Mouse (Mus musculus): ENCODE measurements at regions not wholly inside any gene's neighbourhood (a gene's known extent, or its start where the extent isn't known, plus 50 kb on each side); places are given as distances from the start of the nearest gene placed in this dataset.

DNA sequence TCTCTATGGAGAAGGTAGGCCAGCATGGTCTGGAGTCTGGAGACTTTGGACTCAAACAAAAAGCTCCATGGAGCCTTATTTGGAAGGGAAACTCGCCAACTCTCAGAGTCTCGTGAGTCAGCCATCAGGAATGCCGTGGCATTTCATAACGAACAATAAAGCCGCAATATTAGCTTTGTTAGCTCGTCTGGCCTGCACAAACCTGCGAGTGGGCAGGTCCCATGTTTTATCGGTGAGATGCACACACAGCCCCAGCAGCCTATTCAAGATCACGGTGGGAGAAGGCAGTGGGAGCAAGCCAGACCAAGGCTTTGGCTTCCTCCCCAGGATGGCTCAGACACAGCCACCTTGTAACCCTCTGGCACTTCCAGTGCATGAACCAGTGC, 84.4 kb downstream of the Gm11733 start:
- TF ChIP-seq POLR2A (IDR thresholded peaks at IDR 0.05; ENCODE audit: borderline replicate concordance, control insufficient read depth, low read depth, low read length) (no peak), CTCF (IDR thresholded peaks at IDR 0.05; ENCODE audit: control insufficient read depth, insufficient read depth, low read length) (no peak)

All from bone marrow, adult 2 months (tissue).